Mouse (Mus musculus) megakaryocyte, embryonic 14.5 days (primary cell): ENCODE measurements at regions not wholly inside any gene's neighbourhood (a gene's known extent, or its start where the extent isn't known, plus 50 kb on each side); places are given as distances from the start of the nearest gene placed in this dataset.

Experiments
- H3K27me3 ChIP-seq: replicated peaks from 2 replicates; pipeline ENCODE3; 2012; ENCODE audit warnings: inconsistent platforms
- H3K36me3 ChIP-seq: replicated peaks from 2 replicates; pipeline ENCODE3; 2012; ENCODE audit warnings: low read length, inconsistent platforms, mixed read lengths
- H3K4me1 ChIP-seq: 2 replicates; pipeline ENCODE4 v1.6.1; 2012; ENCODE audit warnings: inconsistent platforms
- H3K4me3 ChIP-seq: replicated peaks from 2 replicates; pipeline ENCODE3; 2012; ENCODE audit warnings: moderate library complexity, mild to moderate bottlenecking, inconsistent platforms
- H3K9me3 ChIP-seq: 2 replicates; pipeline ENCODE4 v1.6.1; 2012; ENCODE audit warnings: inconsistent platforms
- FLI1 ChIP-seq: IDR thresholded peaks from 2 replicates; pipeline ENCODE4 v1.6.1; 2012; ENCODE audit warnings: low read length, inconsistent platforms, mixed read lengths
- GATA1 ChIP-seq: IDR thresholded peaks from 3 replicates; pipeline ENCODE4 v1.6.1; 2012; ENCODE audit warnings: mixed read lengths, low read length, inconsistent platforms, borderline replicate concordance

DNA sequence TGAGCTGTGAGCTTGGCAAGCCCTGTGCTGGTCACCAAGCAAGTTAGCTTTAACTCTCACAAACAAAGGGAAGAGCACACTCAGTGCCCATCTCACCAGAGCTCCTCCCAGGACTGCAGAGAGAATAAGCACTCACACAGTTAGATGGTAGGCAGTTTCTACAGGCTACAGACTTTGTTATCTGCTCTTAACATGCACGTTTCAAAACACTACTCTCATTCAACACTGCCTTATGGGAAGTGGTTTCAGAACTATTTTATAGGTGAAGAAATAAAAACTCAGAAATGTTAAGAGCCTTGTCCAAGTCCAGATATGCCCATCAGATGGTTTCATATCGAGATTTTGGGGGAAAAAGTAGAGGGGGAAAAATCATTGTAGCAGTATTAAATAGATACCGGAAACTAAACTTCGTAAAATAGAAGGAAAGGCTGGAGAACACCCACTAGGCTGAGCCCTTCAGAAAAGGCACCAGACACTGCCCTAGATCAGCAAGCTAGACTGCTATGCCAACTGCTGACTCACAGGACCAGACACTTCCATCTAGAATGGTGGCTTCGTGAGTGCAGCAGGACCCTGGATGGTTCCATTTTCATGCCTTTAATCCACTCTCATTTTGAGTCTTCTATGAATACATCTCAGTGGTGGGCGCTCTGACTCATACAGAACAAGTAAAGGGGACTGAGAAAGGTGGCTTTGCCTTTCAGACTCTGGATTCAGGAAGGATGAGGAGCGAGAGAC is 51.3 kb upstream of the Serbp1 start:
- no peak for TF ChIP-seq FLI1
- TF ChIP-seq GATA1 = no peak
- no peak overlapping the region for H3K4me3 ChIP-seq
- no peaks in the 10 kb centered on the region for H3K36me3 ChIP-seq

DNA sequence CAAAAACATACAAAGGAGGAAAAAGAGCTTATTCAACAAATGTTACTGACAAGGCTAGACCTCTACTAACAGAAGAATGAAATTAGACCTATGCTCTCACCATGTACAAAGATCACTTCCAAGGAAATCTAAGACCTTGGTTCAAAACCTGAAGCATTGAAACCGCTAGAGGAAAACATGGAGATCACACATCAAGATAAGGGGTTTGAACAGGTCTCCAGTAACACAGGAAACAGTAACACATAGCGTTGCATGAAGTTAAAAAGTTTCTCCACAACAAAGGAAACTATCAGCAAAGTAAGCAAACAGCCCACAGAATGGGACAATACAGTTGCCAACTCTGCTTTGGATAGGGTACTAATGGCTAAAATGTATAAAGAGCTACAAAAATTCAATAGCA is 53.3 kb upstream of the Serbp1 start:
- Histone ChIP-seq H3K4me3 (no peak overlapping the region), H3K9me3 (no peaks in the 10 kb centered on the region), H3K27me3 (peaks cover 2% of the 10 kb centered on the region), H3K36me3 (no peaks in the 10 kb centered on the region), H3K4me1 (peaks cover 43% of the 10 kb centered on the region)
- TF ChIP-seq GATA1 (no peak), FLI1 (no peak)

More for the DNA sequence above, 51.3 kb upstream of the Serbp1 start:
- H3K9me3 ChIP-seq = no peaks in the 10 kb centered on the region
- H3K27me3 ChIP-seq = peaks cover 4% of the 10 kb centered on the region
- H3K4me1 ChIP-seq = peaks cover 36% of the 10 kb centered on the region

DNA sequence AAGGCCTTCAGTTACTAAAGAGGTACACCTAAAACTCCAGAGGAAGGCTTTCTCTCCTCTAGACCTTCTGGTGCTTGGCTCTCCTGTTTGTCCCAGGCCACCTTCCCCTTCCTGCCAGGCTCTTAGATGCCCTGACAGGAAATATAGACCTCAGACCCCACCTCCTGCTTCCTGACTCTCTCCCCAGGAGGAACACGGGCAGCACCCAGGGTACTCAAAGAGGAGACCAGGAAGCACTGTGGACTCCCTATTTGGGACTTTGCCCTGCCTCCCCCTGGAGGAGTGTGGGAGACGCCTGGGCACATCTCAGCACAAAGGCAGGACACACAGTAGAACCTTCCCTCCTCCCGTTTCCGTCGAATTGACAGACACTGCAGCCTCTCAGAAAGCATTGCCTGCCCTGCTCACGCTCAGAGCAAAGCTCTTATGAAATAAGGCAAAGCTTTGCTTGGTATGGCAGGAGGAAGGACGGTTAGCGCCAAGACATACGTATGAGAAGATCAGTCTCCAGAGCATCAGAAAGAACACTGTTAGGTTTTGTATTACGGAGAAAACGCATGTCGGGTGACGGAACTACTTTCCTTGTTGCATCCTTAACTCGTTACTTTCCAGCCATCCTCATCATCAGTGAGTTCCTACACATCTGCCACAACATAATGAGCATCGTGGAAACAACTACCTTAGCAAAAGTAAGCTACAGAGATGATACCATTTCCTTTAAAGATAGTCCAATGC is 54.3 kb upstream of the Serbp1 start:
- TF ChIP-seq FLI1 = no peak
- no peak for TF ChIP-seq GATA1
- H3K36me3 ChIP-seq = no peaks in the 10 kb centered on the region
- H3K9me3 ChIP-seq = no peaks in the 10 kb centered on the region
- peaks cover 53% of the 10 kb centered on the region for H3K4me1 ChIP-seq
- peaks cover 2% of the 10 kb centered on the region for H3K27me3 ChIP-seq
- peak overlapping the region; percentile 55 for H3K4me3 ChIP-seq

DNA sequence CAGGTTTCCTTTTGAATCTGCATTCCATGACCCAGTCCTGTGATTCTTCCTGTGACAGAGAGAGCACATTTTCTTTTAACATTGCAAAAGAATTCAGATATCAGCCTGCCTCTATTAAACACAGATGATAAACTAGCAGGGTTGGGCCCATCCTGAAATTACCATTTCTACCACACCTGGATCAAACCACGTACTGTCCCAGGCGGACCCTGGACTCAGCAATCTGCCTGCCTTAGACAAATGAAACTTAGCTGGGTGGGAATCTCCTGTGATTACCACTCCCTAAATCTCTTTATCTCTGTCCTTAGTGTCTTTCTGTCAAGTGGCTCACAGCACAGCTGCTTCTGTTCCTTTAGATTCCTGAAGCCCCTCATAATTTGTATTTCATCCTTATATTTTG is 55.5 kb upstream of the Serbp1 start:
- H3K4me3 ChIP-seq = no peak overlapping the region
- no peak for TF ChIP-seq GATA1
- TF ChIP-seq FLI1 = no peak
- no peaks in the 10 kb centered on the region for H3K27me3 ChIP-seq
- H3K36me3 ChIP-seq = no peaks in the 10 kb centered on the region
- peaks cover 59% of the 10 kb centered on the region for H3K4me1 ChIP-seq
- no peaks in the 10 kb centered on the region for H3K9me3 ChIP-seq

DNA sequence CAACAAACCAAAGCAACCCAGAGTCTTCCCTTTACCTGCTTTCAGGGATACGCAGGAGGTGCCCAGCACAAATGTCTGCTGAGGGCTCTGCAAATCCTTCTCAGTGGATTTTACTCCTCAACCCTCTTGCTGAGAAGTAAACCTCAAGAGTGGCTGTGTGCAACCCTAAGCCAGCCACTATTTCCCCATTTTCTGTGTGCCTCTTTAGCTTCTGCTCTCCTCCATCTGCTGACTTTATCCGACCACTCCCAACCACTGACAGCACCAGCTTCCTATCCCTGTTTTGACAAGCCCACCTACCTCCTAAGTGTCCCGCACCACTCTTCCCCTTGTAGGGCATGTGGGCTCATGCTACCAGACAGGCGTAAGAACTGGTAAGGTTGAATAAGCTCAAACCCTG is 56.5 kb upstream of the Serbp1 start:
- Histone ChIP-seq H3K27me3 (no peaks in the 10 kb centered on the region), H3K4me1 (peaks cover 49% of the 10 kb centered on the region), H3K9me3 (no peaks in the 10 kb centered on the region), H3K4me3 (no peak overlapping the region), H3K36me3 (no peaks in the 10 kb centered on the region)
- no peak for TF ChIP-seq FLI1
- TF ChIP-seq GATA1 = no peak

DNA sequence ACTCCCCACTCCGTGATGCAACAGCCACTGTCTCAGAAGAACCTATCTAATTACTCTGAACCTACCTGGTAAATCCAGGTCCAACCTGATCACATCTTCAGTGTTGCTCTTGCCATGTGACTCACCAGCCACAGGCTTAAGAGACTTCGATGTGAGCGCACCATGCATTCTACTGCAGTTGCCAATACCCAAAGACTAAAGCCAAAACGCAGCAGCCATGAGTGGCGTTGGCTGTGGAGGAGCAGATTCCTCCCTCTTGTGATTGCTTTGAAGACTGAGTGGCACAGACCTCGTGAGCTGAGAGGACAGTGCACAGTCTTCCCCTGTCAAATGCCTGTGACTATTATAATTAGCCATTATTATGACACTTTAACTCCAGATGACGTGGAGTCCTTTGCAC is 58.6 kb upstream of the Serbp1 start:
- Histone ChIP-seq H3K27me3 (no peaks in the 10 kb centered on the region), H3K4me1 (peaks cover 37% of the 10 kb centered on the region), H3K4me3 (no peak overlapping the region), H3K36me3 (no peaks in the 10 kb centered on the region), H3K9me3 (peaks cover 1% of the 10 kb centered on the region; the same call in 1 of the 2 replicates)
- TF ChIP-seq FLI1 (no peak), GATA1 (no peak)

DNA sequence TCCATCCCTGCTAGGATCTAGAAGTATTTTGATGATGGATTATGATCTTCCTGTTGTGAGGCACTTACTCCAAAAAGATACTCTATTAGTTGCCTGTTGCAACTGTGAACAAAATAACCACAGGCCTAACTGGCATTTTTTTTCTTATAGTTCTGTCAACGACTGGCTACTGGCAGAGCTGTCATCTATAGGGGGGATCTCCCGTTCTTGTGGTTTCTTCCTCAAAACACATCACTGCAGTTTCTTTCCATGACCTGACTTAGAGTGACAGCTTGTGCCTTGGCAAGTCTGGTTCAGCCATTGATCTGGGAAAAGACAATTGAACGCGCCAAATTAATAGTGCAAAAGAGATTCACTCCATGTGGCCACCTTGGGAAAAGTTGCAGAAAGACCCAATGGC is 59.4 kb upstream of the Serbp1 start:
- no peak for TF ChIP-seq FLI1
- no peak for TF ChIP-seq GATA1
- Histone ChIP-seq H3K27me3 (no peaks in the 10 kb centered on the region), H3K36me3 (no peaks in the 10 kb centered on the region), H3K9me3 (peaks cover 3% of the 10 kb centered on the region; the same call in 1 of the 2 replicates), H3K4me3 (peak overlapping the region; percentile 60), H3K4me1 (peaks cover 32% of the 10 kb centered on the region)

DNA sequence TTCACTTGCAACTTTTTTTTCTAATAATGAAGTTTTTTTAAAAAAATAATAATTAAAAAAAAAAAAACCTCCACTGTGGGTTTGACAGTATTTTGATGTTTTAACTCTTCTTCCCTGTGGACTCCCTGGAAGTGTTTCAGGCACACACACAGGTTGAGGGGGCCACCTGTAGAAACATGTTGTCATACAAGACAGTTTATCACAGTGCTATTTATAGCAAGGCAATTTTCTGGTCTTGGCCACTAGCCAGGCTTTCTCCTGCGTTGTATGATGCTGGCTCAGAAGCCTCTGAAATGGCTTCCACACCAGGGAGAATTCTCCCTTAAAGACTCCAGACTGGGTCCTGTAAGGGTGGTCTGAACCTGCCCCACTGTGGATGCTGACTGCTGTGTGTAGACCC is 59.9 kb upstream of the Serbp1 start:
- Histone ChIP-seq H3K9me3 (peaks cover 3% of the 10 kb centered on the region; the same call in 1 of the 2 replicates), H3K27me3 (no peaks in the 10 kb centered on the region), H3K4me1 (peaks cover 28% of the 10 kb centered on the region), H3K4me3 (no peak overlapping the region), H3K36me3 (no peaks in the 10 kb centered on the region)
- no peak for TF ChIP-seq GATA1
- no peak for TF ChIP-seq FLI1

DNA sequence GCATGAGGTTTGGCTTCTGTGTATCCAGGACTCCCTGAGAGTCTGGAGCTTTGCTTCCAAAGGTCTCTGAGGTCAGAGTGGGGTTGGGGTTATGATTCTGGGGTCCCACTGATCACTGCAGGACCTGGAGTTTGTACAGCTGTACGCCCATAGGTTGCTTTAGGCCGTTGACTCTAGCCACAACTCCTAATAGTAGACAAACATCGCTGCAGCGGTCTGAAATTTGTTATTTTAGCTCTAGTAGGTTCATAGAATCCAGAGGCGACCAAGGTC is 67.4 kb upstream of the Serbp1 start:
- peak overlapping the region; percentile 88 for H3K4me3 ChIP-seq
- H3K36me3 ChIP-seq = no peaks in the 10 kb centered on the region
- peaks cover 3% of the 10 kb centered on the region; the same call in 1 of the 2 replicates for H3K9me3 ChIP-seq
- peaks cover 36% of the 10 kb centered on the region for H3K4me1 ChIP-seq
- TF ChIP-seq FLI1 = no peak
- TF ChIP-seq GATA1 = no peak
- no peaks in the 10 kb centered on the region for H3K27me3 ChIP-seq

DNA sequence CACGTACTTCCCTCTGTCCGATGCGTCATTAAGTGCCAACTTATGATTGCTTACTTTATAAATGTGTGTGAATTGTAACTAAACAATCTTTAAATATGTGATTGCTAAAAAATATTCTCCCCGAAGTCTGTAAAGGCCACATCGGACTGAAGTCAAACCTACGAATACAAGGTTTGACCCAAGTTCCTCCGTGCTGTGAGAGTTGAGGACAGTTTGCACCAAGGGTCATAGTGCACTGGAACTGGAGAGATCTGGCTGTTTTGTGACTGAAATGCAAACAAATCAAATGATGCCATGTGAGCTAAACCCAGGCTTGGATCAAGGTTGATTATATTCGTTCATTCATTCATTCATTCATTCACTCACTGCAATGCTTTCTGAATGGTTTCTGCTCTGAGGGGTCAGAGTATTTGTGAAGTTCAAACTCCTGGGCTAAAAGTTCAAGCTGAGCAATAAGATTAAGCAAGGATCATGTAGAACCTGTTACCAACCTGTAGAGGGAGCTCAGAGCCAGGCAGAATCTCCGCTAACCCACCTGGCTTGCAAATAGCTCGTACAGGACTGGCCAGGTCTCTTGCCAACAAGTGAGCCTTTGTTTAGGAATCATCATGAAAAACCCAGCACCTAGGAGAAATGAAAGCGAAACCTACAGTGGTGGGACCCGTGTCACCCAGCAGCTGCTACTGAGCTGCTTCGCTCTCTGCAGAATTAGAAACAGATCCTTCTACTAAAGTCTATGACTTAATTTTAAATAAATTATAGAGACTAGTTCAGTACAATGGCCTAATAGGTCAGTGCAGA is 67.9 kb upstream of the Serbp1 start:
- H3K4me1 ChIP-seq = peaks cover 39% of the 10 kb centered on the region
- TF ChIP-seq GATA1 (no peak), FLI1 (no peak)
- peak overlapping the region; percentile 88 for H3K4me3 ChIP-seq
- no peaks in the 10 kb centered on the region for H3K27me3 ChIP-seq
- H3K9me3 ChIP-seq = peaks cover 3% of the 10 kb centered on the region; the same call in 1 of the 2 replicates
- H3K36me3 ChIP-seq = no peaks in the 10 kb centered on the region
